Mouse (Mus musculus) stomach, postnatal 0 days (tissue): ENCODE measurements around the gene Sergef. TPM values are rescaled to one million over a fixed set of nuclear protein-coding genes. Genes with fewer than 3 reads are reported as not detected.

ENCODE experiments used
- ATAC-seq: fragments of 200-750 bp; cut with Nextera tagmentation; 2 replicates; pipeline ENCODE4 v1.8.0; 2017; ENCODE audit not compliant: low FRiP score, low TSS enrichment
- DNase-seq: peaks from one replicate; pipeline ENCODE4 v3.0.0-alpha.2; 2016; ENCODE audit warnings: low spot score
- H3K27ac ChIP-seq: fragments of 300-500 bp; sonication (generic); replicated peaks from 2 replicates; pipeline ENCODE4 v1.5.1; 2014; ENCODE audit warnings: mild to moderate bottlenecking, control low read depth
- H3K27me3 ChIP-seq: fragments of 300-500 bp; sonication (generic); 2 replicates; pipeline ENCODE4 v1.6.1; 2014; ENCODE audit warnings: low read length; ENCODE audit not compliant: control insufficient read depth, insufficient read depth
- H3K36me3 ChIP-seq: fragments of 300-500 bp; sonication (generic); 2 replicates; pipeline ENCODE4 v1.6.1; 2014; ENCODE audit warnings: low read length, mixed read lengths; ENCODE audit not compliant: control insufficient read depth, insufficient read depth
- H3K4me1 ChIP-seq: fragments of 300-500 bp; sonication (generic); replicated peaks from 2 replicates; pipeline ENCODE4 v1.6.1; 2014; ENCODE audit warnings: antibody characterized with exemption; ENCODE audit not compliant: control insufficient read depth, insufficient read depth
- H3K4me2 ChIP-seq: fragments of 300-500 bp; sonication (generic); replicated peaks from 2 replicates; pipeline ENCODE4 v1.6.1; 2014; ENCODE audit warnings: low read depth, mild to moderate bottlenecking, control low read depth, moderate library complexity
- H3K4me3 ChIP-seq: fragments of 300-500 bp; sonication (generic); 2 replicates; pipeline ENCODE4 v1.5.1; 2014; ENCODE audit warnings: low read depth, low read length, control low read depth
- H3K9ac ChIP-seq: fragments of 300-500 bp; sonication (generic); 2 replicates; pipeline ENCODE4 v1.6.1; 2014; ENCODE audit warnings: mild to moderate bottlenecking, low read length, control low read depth, mixed read lengths
- H3K9me3 ChIP-seq: fragments of 300-500 bp; sonication (generic); 2 replicates; pipeline ENCODE4 v1.6.1; 2016; ENCODE audit warnings: low read length; ENCODE audit not compliant: control insufficient read depth
- CTCF ChIP-seq: IDR thresholded peaks from 2 replicates; pipeline ENCODE4 v1.5.1; 2016; ENCODE audit warnings: antibody characterized with exemption, low read depth, mild to moderate bottlenecking, moderate library complexity
- EP300 ChIP-seq: optimal IDR thresholded peaks from 2 replicates; pipeline ENCODE3; 2016; ENCODE audit warnings: antibody characterized with exemption
- WGBS: fragments of 180-500 bp; shearing (Covaris S2); extraction: QIAGEN DNeasy Blood & Tissue Kit; methylation state at CpG from one replicate; pipeline ENCODE4 v1.1.7; 2014; 5-methylcytosine and 5-hydroxymethylcytosine counted together
- polyA plus RNA-seq: library from polyadenylated mRNA; unstranded; fragments of >200 nt; fragmentation: Nextera tagmentation; extraction: Ambion mirVana; gene quantifications from 2 replicates; pipeline ENCODE4 v1.2.1, GENCODE M21; 2015

Gene Sergef
- polyA plus RNA-seq, 1 experiment from 2014 or later, result 11.4 TPM

DNA sequence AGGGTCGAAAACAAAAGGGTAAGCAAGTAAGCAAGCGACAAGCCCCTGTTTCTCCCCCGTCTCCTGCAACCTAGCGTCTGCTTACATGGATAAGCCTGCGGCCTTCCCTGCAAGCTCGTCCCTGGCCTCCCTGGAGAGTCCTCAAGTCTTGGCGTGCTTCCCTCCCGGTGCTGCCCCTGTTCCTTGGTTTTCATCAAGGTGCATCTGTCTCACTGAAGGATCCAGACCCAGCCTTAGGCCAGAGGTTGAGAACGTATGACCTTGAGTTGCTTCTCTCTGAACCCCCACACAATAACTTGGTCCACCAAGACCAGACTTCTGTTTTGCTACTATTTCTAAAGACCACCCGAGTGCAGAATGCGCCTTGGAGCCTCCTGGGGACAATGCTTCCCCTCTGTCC lies 82.2 kb downstream of the Sergef start:
- Histone ChIP-seq H3K36me3 (no peaks in the 10 kb centered on the region), H3K4me3 (no peak overlapping the region), H3K4me1 (0 out of 2 replicates have a peak, but pooled peaks cover 6% of the 10 kb centered on the region), H3K27ac (no peak overlapping the region), H3K27me3 (no peaks in the 10 kb centered on the region), H3K4me2 (no peak overlapping the region), H3K9me3 (no peaks in the 10 kb centered on the region), H3K9ac (no peak overlapping the region)
- TF ChIP-seq CTCF (no peak), EP300 (no peak)
- ATAC-seq, result no peak
- DNase-seq, result no peak
- WGBS, result 82% methylated on average over 11 of the region's 11 CpGs

DNA sequence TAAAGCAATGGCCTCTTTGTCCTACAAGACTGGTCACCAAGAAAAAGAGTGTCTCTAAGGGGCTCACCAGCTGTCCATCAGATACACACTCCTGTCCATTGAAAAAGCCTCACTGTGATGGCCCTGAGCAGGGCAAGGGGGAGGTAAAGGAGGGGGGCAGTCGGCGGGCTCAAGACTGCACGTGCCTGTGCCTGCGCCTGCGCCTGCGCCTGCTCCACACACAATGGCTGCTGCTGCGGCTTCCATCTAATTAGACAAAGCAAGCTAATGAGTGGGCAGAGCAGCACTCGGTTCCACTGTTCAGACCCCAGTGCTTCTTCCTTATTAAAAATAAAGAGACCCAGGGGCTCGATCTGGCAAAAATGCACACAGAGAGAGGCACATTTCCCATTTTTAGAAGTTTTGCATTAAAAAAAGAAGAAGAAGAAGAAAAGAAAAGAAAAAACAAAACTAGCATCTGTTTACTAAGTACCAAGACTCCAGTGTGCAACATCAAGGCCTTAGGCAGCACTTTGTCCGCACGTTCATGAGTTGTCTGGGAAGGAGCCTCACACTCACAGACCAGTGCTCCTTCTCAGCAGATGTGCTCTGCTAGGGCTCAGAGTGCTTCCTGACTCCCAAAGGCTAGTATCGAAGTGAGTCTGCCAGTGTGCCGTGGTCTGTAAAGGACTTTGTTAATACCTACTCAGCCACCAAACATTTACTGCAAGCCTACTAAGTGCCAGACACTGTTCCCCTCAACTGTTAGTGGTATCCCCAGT lies 83.1 kb downstream of the Sergef start:
- no peak for TF ChIP-seq EP300
- no peak for TF ChIP-seq CTCF
- Histone ChIP-seq H3K27ac (no peak overlapping the region), H3K36me3 (no peaks in the 10 kb centered on the region), H3K4me1 (0 out of 2 replicates have a peak, but pooled peaks cover 6% of the 10 kb centered on the region), H3K9ac (no peak overlapping the region), H3K4me2 (no peak overlapping the region), H3K9me3 (no peaks in the 10 kb centered on the region), H3K27me3 (no peaks in the 10 kb centered on the region), H3K4me3 (no peak overlapping the region)
- 86% methylated on average over 13 of the region's 13 CpGs for WGBS
- no peak for ATAC-seq
- DNase-seq, result no peak

DNA sequence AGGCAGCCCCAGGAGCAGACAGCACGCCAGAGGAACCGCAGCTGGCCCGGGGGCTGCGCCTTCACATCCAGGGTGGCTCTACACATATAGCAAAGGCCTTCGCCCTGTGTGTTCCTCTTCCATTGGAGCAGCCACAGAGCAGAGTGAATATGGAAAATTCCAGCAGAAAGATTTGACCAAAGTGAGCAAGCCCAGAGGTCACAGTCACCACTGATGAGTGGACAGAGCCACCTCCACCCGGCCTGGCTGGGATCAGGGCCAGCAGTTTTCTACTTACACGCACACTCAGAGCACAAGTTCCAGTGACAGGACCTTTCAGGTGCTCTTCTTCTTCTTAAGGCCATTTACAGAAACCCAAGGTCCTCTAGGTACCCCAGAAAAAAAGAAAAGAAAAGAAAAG lies 83.9 kb downstream of the Sergef start:
- no peak for DNase-seq
- 93% methylated on average over 7 of the region's 7 CpGs for WGBS
- TF ChIP-seq EP300, result no peak
- TF ChIP-seq CTCF, result no peak
- Histone ChIP-seq H3K4me2 (no peak overlapping the region), H3K9me3 (no peaks in the 10 kb centered on the region), H3K36me3 (no peaks in the 10 kb centered on the region), H3K27me3 (no peaks in the 10 kb centered on the region), H3K27ac (no peak overlapping the region), H3K9ac (no peak overlapping the region), H3K4me3 (no peak overlapping the region), H3K4me1 (0 out of 2 replicates have a peak, but pooled peaks cover 6% of the 10 kb centered on the region)
- ATAC-seq, result no peak

DNA sequence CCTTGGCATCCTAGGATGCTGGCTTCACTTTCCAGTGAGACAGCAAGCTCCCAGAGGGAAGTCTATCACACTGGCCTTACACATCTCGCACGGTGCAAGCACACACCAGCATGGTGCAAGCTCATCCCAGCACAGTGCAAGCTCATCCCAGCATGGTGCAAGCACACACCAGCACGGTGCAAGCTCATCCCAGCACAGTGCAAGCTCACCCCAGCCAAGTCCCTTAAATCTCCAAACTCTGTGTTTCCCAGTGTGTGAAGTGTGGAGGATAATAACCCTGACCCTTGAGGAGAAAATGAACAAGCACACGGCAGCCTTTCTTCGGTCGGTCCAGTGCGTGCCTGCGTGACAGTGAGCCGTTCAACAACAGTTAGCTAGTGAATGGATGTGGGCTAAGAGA lies 84.8 kb downstream of the Sergef start:
- Histone ChIP-seq H3K4me1 (0 out of 2 replicates have a peak, but pooled peaks cover 6% of the 10 kb centered on the region), H3K9ac (no peak overlapping the region), H3K27ac (no peak overlapping the region), H3K36me3 (no peaks in the 10 kb centered on the region), H3K9me3 (no peaks in the 10 kb centered on the region), H3K4me3 (no peak overlapping the region), H3K27me3 (no peaks in the 10 kb centered on the region), H3K4me2 (no peak overlapping the region)
- TF ChIP-seq EP300 (no peak), CTCF (no peak)
- ATAC-seq (no peak), DNase-seq (no peak)
- 82% methylated on average over 9 of the region's 9 CpGs for WGBS

DNA sequence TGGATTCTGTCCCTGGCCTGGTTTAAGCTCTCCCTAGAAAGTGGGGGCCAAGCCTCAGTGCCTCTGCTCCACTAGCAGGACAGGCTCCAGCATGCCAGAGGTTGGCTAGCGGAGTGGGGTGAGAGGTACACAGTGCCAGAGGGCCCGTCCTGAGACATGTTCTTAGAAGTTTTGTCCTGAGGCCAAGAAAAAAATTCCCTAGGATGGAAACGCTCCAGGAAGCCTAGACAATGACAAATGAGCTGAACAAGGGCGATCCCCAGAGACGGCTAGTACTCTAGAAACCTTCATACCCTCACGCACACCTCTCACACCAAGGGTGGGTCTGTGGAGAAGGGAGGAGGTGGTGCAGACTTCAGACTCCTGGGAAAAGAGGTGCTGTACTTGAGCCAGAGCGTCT lies 85.6 kb downstream of the Sergef start:
- H3K9me3 ChIP-seq, result no peaks in the 10 kb centered on the region
- WGBS, result 15% methylated on average over 7 of the region's 7 CpGs
- TF ChIP-seq EP300 (no peak), CTCF (no peak)
- no peak overlapping the region for H3K27ac ChIP-seq
- ATAC-seq, result 0 out of 2 replicates have a peak, but pooled peaks have one; percentile 32
- H3K36me3 ChIP-seq, result no peaks in the 10 kb centered on the region
- H3K4me1 ChIP-seq, result 0 out of 2 replicates have a peak, but pooled peaks cover 4% of the 10 kb centered on the region
- H3K4me2 ChIP-seq, result no peak overlapping the region
- H3K27me3 ChIP-seq, result no peaks in the 10 kb centered on the region
- H3K9ac ChIP-seq, result no peak overlapping the region
- DNase-seq, result peak; percentile 18
- no peak overlapping the region for H3K4me3 ChIP-seq
